Mouse (Mus musculus): ENCODE results near the gene Dock11.

The Dock11 gene

DNA sequence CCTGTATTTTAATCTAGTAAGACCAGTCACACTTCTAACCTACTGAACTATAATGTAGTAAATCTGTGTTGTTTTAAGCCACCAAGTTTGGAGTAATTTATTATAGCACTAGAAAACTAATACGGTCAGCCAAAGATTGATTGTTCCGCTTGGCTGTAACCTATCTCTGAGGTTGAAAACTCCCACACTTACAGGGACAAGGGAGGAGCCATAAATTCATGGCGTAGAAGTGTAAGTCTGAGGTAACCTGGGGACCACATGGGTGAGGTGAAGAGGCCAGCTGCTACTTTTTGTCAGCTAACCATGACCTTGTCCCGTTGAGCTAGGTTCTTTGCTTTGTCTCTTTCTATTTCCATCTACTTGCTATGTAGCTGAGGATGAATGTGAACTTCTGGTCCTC lies 61.5 kb downstream of the Dock11 start:
- DNase-seq (ENCODE audit: low spot score): no peak

DNA sequence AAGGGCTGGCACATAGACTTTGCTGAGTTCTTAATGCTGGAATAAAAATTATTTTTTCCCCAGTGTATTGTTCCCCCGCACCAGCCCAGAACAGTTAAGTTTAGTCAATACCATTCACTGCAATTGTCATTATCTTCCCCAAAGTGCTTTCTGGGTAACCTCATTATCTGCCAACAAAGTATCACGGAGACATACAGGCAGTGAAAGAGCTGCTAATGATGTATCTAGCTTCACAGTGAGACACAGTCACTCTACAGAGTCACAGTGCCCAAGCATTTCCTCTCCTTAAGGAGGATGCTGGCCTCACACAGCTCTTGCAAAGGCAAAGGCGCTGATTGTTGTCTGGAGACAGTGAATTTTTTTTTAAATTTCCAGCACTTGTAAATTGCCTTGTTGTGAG lies 63.3 kb downstream of the Dock11 start:
- DNase-seq (ENCODE audit: low spot score): no peak

DNA sequence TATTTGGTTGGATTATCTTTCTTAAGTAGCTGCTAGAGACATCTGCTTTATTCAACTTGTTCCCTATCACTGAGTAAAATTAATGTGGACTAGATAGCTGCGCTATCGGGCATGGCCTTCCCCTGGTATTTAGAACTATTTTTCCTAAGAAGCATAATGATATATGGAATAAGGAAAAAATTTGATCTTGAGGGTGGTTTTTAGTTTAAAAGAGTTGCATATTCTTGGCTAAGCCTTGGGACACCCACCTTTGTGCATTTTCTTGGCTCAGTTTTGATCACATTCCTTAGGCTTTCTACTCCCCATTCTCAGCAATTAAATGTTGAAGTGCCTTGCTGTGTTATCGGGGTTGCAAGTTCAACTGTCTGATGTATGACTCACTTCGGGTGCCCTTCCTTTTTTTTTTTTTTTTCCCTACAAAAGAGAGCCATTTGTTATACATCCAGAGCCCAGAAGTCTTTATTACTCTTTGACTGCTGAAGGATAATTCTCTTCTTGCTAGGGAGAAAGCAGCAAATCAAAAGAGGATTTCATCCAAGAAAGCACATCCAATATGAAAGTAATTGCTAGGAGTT lies 64.0 kb downstream of the Dock11 start:
- no peak for DNase-seq (ENCODE audit: low spot score)

DNA sequence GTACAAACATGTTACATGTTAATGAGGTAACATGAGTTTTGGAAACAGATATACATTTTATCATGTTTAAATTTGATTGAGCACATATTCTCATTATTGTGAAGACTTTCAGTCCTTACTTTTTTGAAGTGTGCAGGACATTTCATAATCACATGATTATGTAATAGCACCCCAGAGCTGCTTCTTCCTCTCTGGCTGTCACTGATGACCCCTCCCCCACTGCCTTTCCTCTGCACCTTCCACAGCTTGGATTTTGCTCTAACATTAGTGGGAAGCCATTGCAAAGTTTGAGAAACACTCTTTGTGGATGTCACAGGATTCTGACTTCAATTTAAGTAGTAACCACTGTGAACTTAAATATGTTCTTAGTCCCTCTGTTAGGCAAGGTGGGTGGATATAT lies 67.6 kb downstream of the Dock11 start:
- DNase-seq (ENCODE audit: low spot score): no peak

DNA sequence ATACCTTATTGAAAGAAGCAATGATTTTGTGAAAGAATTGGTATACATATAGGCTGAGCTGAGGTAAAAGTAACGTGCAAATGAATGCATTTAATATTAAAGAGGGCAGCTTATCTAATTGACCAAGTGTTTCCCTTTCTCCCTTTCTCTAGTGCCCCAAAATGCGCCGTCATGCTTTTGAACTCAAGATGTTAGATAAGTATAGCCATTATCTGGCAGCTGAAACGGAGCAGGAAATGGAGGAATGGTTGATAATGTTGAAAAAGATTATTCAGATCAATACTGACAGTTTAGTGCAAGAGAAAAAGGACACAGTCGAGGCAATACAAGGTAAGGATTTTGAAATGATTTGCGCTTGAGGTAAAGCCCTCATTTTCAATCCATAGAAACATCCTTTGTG lies 74.5 kb downstream of the Dock11 start:
- DNase-seq (ENCODE audit: low spot score): no peak

DNA sequence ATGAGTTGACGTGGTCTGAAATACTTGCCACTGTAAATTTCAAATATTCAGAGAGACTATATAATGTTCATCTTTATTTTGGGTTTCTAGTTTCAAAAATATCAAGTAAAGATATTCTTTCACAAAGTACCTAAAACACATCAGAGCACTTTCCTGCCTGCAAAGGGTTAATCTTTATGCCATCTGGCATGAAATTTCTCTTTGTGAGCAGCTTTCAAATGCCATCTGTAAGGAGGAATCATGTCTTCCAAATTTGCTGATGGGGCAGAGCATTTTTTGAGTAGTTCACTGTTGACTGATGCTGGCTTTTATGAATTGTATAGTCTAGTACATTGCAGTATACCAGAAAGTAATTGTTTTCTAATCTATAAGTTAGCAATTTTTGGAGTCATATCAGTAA lies 80.6 kb downstream of the Dock11 start:
- DNase-seq (ENCODE audit: low spot score): no peak

DNA sequence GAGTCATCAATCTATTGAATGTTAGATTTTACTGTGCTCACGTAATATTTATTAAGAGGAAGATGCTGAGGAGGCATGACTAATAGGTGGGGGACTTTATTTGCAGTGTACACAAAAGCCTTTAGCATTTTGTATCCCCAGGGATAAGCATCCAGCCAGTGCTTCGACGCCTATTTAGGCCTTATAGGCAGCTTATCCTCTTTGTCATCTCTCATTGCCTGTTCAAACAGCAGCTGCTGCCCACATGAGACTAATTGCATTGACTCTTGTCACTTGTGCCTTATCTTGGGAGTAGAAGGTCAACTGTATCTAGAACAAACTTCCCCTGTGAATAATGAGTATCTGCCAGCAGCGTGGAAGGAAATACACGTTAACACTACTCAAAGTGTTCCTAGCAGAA lies 88.0 kb downstream of the Dock11 start:
- no peak for DNase-seq (ENCODE audit: low spot score)

DNA sequence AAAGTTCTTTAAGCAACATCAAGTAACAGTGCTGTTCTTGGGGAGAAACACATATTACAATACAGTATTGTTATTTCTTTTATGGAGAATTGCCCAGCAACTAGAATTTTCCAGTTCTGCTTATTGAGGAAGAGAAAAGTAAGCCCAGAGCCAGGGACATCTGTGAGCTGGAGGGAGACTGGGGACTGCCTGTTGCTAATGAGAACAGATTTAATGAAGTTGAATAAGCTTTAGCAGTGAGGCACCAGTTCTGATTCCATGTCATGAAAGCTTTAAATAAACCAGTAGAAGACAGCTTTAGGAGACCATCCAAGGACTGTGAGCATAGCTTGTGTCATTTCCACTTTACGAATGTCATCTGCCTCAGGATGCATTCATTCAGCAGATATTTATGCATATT lies 99.3 kb downstream of the Dock11 start:
- DNase-seq (ENCODE audit: low spot score): no peak

DNA sequence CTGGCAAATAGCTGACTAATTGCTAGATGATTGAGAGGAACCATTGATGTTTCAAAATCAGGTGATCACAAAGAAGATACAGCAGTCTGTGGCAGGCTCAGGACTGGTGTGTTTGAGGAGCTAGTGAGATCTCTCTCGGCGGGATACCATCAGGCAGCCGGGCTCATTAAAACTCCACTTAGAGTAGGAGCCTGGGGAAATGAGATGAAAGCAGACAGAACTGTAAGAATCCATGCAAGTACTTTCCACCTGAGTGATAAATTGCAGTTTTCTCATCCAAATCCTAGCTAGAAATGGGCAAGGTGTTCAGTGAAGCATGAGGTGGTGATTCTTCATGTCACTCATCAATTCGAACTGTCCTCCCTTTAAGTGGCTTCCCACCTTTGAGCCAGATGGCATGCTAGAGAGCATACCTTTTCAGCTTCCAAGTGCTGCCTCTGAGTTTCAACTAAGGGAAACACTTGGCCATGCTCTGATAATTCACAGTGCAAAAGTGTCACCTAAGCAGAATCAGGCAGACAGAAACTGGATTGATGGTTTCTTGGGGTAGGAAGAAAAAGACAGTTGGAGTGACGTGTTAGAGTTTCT lies 102.0 kb downstream of the Dock11 start:
- no peak for DNase-seq (ENCODE audit: low spot score)

DNA sequence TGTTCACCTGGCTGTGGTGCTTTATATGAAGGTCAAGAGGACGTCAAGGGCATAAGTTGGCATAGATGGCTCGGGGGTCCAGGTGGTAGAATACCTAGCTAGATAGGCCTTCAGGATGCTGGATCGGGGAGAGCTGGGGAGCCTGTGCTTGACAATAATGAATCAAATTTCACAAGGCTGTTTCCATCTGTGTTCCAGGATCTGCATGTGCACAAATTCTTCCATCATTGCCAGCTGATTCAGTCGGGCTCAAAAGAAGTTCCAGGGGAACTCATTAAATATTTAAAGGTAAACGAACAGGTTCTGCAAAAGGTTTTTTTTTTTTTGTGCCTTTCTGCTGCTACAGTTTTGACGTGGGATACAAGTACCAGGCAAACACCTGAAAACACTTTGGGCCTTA lies 105.6 kb downstream of the Dock11 start:
- no peak for DNase-seq (ENCODE audit: low spot score)

DNA sequence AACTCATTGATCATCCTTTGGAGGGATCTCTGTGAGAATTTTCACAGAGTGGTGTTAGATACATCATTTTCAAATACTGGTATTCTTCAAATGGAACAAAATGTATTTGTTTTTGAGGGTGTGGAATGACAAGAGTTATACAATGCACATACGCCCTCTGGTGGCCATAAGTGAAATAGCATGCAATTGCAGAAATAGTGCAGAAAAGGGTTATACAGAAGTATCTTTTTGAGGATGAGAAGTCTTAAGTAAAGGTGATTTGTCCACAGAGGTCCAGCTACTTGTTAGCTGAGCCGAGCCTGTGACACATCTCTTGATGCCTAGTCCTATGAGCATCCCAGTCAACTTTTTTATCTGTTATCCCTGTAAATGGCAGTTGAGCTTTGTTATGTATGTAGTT lies 108.4 kb downstream of the Dock11 start:
- no peak for DNase-seq (ENCODE audit: low spot score)

DNA sequence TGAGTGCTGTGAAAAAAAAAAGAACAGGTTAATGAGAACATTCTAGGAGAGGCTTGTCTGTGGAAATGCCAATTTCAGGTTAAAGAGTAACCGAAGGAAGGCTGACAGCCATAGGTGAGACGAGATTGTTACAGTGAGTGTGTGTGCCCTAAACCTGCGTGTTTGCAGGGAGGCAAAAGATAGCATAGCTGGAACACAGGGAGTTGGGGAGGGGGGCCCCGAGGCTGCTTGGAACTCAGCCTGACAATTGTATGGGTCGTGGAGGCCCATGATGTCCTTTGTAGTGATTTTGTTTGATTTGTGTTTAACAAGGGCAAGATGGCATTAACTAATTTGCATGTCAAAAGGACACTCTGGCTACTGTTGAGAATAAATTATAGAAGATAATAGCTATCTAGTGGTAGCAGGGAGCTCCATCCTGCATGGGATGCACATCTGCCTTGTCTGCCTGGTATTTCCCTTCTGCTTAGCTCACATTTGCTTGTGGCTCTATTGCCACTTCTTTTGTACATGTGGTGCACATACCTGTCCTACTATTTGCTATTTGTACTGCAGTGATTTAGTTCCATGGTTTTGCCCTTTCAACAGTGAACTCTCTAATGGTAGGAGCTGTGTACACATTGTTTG lies 109.3 kb downstream of the Dock11 start:
- DNase-seq (ENCODE audit: low spot score): no peak

DNA sequence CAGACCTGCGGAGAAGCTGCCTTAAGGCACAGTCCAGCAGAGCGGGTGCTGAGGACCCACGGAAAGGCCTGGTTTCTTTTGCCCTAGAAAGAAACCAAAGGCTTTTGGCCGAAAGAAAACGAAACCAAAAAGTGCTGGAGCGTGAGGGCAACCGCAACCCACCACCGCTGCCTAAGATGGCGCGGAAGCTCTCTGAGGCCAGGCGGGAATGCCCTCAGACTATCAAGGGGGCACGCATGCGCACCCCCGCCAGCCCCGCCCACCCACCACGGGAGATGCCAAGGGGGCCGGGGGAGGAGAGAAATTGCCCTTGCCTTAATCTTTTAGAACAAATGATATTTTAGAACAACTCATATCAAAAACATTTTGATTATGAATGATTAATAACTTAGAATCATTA lies 137.0 kb downstream of the Dock11 start:
- no peak for DNase-seq (ENCODE audit: low spot score)

DNA sequence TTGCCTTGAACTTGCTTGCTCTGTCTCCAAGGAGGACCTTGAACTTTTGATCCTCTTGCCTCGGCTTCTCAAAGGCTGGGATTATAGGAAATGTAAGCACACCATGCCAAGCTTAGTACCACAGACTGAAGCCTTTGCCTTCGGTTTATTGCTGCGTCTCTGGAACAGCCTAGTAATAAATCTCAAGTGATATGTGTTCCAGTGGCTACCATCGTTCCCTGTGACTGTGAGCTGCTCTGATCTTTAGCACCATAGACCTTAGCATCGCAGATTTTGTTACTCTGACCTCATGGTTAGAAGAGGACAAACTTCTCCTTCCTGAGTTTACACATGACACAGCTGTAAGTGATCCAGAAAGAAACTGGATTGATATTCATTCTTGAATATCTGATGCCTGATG lies 142.5 kb downstream of the Dock11 start:
- no peak for DNase-seq (ENCODE audit: low spot score)

DNA sequence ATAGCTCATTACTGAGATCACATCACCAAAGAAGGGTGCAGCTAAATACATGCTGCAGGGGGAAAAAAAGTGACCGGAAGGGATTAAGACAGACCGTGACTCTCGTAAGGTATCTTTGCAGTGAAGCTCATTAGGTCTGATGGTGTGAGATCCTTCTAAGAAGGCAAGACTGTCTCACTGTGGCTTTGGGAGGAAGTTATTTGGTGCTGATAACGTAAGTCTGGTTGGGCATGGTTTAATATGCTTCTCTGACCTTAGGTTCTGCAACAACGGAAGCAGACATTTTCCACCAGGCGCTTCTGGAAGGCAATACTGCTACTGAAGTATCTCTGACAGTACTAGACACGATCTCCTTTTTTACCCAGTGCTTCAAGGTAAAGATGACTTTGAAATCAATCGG lies 145.4 kb downstream of the Dock11 start:
- no peak for DNase-seq (ENCODE audit: low spot score)

DNA sequence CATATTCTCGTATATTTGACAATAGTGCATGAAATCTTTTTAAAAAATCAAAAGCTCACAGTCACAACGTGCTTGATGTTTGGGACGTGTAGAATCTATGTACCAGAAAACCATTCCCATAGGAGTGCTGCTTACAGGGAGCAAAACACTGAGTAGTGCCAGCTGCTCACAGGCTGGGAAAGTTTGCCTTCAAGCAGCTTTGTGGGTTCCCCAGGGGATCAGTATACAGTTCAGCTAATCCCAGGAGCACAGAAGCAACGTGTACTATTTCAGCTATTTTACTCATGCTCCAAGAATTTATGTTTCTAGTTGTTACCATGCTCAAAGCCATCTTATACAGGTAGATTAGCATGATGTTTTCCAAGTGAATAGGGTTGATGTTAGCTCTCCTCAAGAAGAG lies 157.1 kb downstream of the Dock11 start:
- DNase-seq (ENCODE audit: low spot score): no peak

DNA sequence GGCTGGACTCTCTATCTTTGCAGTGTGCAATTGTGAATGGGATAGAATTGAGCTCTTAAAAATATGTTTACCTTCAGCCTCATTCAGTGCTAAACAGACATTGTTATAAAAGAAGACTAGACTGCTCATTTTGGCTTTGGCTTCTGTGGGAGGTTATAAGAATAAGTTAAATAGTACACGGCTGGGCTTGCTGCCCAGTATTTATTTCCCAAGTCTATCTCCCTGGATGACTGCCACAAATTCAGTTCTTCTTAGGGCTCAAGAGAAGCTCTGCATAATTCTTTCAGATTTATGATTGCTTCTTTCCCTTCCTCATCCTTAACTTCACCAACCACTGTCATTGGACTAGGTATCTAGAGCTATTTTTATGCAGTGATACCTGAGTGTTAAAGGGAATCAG lies 158.8 kb downstream of the Dock11 start:
- DNase-seq (ENCODE audit: low spot score): no peak

DNA sequence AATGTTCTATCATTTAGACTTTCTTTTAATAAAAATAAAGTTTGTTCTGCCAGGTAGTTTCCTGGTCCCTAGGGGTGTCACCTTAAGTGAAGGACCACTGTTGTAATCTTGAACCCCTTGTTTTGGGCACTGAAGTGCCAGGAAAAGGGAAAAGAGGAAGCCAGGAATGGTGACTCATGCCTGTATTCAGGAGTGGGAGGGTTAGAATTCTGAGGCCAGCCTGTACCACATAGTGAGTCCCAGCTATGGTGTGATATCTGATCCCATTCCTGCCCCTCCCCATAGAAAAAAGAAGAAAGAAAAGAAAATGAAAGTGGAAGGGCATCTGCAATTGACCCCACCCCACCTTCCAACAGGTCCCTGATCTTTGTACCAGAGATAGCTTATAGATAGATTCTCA lies 161.7 kb downstream of the Dock11 start:
- DNase-seq (ENCODE audit: low spot score): no peak

DNA sequence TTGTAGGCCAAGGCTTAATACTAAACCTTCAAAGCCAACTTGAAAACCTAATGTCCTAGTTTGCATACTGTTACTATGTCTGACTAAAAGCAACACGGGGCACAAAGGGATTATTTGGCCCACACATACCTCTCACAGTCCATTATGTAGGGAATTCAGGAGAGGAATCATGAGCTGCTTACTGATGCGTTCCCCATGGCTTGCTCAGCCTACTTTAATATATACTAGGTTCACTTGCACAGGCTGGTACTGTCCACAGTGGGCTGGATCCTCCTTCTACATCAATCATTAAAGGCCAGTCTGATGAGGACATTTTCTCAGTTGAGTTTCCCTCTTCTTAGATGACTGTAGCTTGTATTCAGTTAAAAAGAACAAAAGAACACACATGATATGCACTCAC lies 185.4 kb downstream of the Dock11 start:
- DNase-seq (ENCODE audit: low spot score): no peak

DNA sequence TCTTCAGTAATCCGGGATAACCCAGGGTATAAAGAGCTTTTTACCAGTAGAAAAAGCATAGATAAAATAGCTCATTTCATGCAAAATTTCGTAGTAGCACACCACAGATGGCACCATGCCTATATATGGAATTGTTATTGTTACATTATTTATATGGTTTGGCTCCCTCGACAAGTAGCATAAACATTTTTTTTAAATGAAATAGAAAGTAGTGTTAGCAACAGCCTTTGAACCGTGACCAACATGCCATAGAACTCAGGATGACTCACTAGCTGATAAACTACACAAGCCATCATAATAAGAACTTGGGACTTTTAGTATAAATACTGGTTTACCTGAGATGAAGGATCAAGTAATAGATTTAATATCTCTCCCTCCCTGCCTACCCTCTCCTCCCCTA lies 188.5 kb downstream of the Dock11 start:
- no peak for DNase-seq (ENCODE audit: low spot score)

DNA sequence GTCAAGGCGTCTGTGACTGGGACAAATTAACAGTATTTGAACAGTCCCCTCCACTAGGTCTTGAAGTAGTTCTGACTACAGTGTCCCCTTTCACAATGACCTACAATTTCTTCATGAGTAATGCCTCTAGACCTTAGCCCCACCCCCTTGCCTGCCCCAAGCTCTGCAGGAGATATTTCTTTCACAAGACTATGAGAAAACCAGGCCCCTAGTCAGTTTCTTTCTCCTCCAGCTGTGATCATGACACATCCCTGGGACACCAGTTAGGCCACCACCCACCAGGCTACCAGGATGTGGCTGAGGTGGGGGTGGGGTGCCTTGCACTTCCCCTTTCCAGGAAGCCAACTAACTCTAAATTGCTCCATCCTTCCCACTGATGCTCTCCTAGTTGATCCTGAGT lies 194.3 kb downstream of the Dock11 start:
- no peak for DNase-seq (ENCODE audit: low spot score)

DNA sequence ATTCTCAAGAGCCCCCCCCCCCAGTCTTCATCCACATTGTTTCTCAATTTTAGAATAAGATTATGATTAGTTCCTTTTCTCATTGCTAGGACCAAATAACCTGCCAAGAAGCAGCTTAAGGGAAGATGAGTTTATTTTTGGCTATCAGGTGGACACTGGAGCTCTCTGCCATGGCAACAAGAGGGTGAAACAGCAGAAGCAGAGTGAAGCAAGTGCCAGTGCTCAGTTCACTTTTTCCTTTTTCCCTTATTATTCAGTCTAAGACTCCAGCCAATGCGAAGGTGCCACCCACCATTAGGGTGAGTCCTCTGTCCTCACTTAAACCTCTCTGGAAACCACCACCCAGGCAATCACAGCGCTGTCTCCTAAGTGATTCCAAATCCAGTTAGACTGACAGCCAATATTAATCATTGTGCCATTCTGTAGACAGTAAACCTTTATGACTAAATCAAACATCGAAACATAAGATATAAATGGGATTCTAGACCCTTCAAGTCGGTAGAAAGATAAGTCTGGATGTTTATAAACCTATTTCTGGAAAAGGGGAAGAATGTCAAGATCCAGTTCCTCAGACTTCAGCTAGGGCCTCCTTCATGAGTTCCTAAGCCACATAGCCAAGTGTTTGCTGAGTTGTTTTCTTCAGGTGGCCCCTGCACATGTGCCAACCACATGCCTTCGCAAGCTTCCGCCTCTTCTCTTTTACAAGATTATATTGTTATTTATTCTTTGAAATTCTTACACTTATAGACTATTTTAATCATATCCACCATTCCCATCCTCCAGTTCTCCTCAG lies 200.0 kb downstream of the Dock11 start:
- no peak for DNase-seq (ENCODE audit: low spot score)

DNA sequence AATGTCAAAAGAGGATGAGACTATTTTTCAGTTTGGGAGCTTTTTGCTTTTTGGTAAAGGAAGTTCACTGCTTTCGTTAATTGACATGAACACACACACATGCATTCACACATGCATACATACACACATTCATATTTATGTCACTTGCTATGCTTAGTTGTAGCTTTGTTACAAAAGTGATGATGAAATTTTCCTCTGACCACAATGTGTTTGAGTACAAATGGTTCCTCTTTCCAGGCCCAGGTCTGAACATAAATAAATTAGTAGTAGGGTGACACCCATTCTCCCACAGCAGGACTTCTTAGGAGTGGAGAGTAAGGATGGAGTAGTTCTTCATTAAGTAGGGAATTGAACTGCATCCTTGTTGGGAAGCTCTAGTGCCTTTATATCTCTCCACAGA lies 212.3 kb downstream of the Dock11 start:
- no peak for DNase-seq (ENCODE audit: low spot score)
